ENCODE assay signal across 15 mouse cellular contexts in the genomic region with DNA sequence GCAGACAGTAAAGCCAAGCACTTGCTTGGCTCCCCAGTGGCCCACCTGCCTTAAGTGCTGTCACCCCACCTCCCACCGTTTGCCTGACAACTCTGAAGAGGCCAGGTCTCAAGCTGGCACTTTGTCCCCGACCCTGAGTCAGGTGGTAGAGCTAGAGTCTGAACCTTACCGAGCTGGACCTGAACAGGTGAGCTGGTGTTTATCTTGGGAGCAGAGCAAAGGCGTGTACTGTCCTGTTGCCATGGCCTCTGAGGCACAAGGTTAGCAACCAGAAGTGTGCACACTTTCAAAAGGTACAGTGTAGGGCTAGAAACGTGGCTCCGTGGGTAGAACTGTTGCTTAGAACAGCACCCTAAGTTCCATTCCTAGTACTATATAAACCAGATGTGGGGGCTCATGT. TPM values are rescaled to one million over a fixed set of nuclear protein-coding genes. Genes with fewer than 3 reads are reported as not detected.
DNase-seq lines count a peak whose midpoint lies in the region; ATAC-seq and TF ChIP-seq lines count a peak whose summit lies in the region.
"Had no signal": no experiment of that assay in that cellular context is flagged by ENCODE, and none has a peak within 500 bp of the region (broad histone marks: within the 10 kb centered on the region; RNA-seq: fewer than 3 reads in every experiment).

No protein-coding gene starts in this region.

- H3K27ac ChIP-seq in limb, embryonic 13.5 days = 0 out of 2 replicates have a peak overlapping the region, but pooled peaks have one; percentile 7
- no peak overlapping the region for H3K27ac ChIP-seq in limb, embryonic 10.5 days
- peak overlapping the region; percentile 80 for H3K27ac ChIP-seq in intestine, embryonic 16.5 days (ENCODE audit: low read length)
- H3K27ac ChIP-seq in liver, postnatal 0 days (ENCODE audit: low read depth) = peak overlapping the region; percentile 69
- H3K27ac ChIP-seq in stomach, embryonic 16.5 days (ENCODE audit: low read length) = peak overlapping the region; percentile 60
- H3K27ac ChIP-seq: forebrain, embryonic 12.5 days had no signal

- H3K27me3 ChIP-seq in limb, embryonic 13.5 days = no peaks in the 10 kb centered on the region
- H3K27me3 ChIP-seq in limb, embryonic 10.5 days (ENCODE audit: low read depth, poor library complexity, severe bottlenecking) = no peaks in the 10 kb centered on the region
- H3K27me3 ChIP-seq in intestine, embryonic 16.5 days (replicated peaks; ENCODE audit: control insufficient read depth, insufficient read depth, low read length) = no peaks in the 10 kb centered on the region
- no peaks in the 10 kb centered on the region for H3K27me3 ChIP-seq in liver, postnatal 0 days (ENCODE audit: insufficient read depth, low read length)
- H3K27me3 ChIP-seq in stomach, embryonic 16.5 days (ENCODE audit: control insufficient read depth, insufficient read depth, low read length) = no peaks in the 10 kb centered on the region
- H3K27me3 ChIP-seq: forebrain, embryonic 12.5 days had no signal

- no peak overlapping the region for H3K4me2 ChIP-seq in limb, embryonic 13.5 days (replicated peaks)
- no peak overlapping the region for H3K4me2 ChIP-seq in intestine, embryonic 16.5 days (ENCODE audit: low read depth, low read length)
- H3K4me2 ChIP-seq in liver, postnatal 0 days (ENCODE audit: low read depth, low read length) = no peak overlapping the region
- no peak overlapping the region for H3K4me2 ChIP-seq in stomach, embryonic 16.5 days (ENCODE audit: low read depth, low read length)
- H3K4me2 ChIP-seq: forebrain, embryonic 12.5 days had no signal

- H3K9me3 ChIP-seq in limb, embryonic 13.5 days = no peaks in the 10 kb centered on the region
- H3K9me3 ChIP-seq in limb, embryonic 10.5 days (replicated peaks) = no peaks in the 10 kb centered on the region
- no peaks in the 10 kb centered on the region for H3K9me3 ChIP-seq in intestine, embryonic 16.5 days (ENCODE audit: control insufficient read depth, low read length)
- no peaks in the 10 kb centered on the region for H3K9me3 ChIP-seq in liver, postnatal 0 days (ENCODE audit: low read length)
- H3K9me3 ChIP-seq in stomach, embryonic 16.5 days (replicated peaks; ENCODE audit: control insufficient read depth, low read length) = no peaks in the 10 kb centered on the region
- H3K9me3 ChIP-seq: forebrain, embryonic 12.5 days had no signal

- H3K9ac ChIP-seq in limb, embryonic 13.5 days = no peak overlapping the region
- peak overlapping the region; percentile 11; the same call in 1 of the 2 replicates for H3K9ac ChIP-seq in intestine, embryonic 16.5 days (ENCODE audit: low read depth, low read length)
- no peak overlapping the region for H3K9ac ChIP-seq in liver, postnatal 0 days (replicated peaks)
- H3K9ac ChIP-seq in stomach, embryonic 16.5 days (ENCODE audit: low read length) = no peak overlapping the region
- H3K9ac ChIP-seq: forebrain, embryonic 12.5 days had no signal

- H3K4me3 ChIP-seq in limb, embryonic 13.5 days = no peak overlapping the region
- no peak overlapping the region for H3K4me3 ChIP-seq in limb, embryonic 10.5 days
- no peak overlapping the region for H3K4me3 ChIP-seq in intestine, embryonic 16.5 days (ENCODE audit: low read length)
- H3K4me3 ChIP-seq in liver, postnatal 0 days (ENCODE audit: low read depth, low read length) = no peak overlapping the region
- no peak overlapping the region for H3K4me3 ChIP-seq in stomach, embryonic 16.5 days (replicated peaks; ENCODE audit: low read length)
- H3K4me3 ChIP-seq: forebrain, embryonic 12.5 days had no signal

- WGBS in limb, embryonic 13.5 days = 69% methylated on average over 6 of the region's 6 CpGs
- 80% methylated on average over 6 of the region's 6 CpGs for WGBS in limb, embryonic 10.5 days
- 46% methylated on average over 6 of the region's 6 CpGs for WGBS in intestine, embryonic 16.5 days
- WGBS in liver, postnatal 0 days (ENCODE audit: insufficient replicate concordance) = 63% methylated on average over 6 of the region's 6 CpGs
- 45% methylated on average over 6 of the region's 6 CpGs for WGBS in stomach, embryonic 16.5 days

- peaks cover 43% of the 10 kb centered on the region for H3K4me1 ChIP-seq in limb, embryonic 13.5 days
- peaks cover 42% of the 10 kb centered on the region for H3K4me1 ChIP-seq in limb, embryonic 10.5 days
- H3K4me1 ChIP-seq in intestine, embryonic 16.5 days (ENCODE audit: control insufficient read depth, insufficient read depth, low read length) = peaks cover 58% of the 10 kb centered on the region
- H3K4me1 ChIP-seq in liver, postnatal 0 days (ENCODE audit: insufficient read depth) = peaks cover 56% of the 10 kb centered on the region
- peaks cover 47% of the 10 kb centered on the region for H3K4me1 ChIP-seq in stomach, embryonic 16.5 days (ENCODE audit: control insufficient read depth, insufficient read depth, low read length)

- DNase-seq in limb, embryonic 10.5 days (ENCODE audit: low spot score) = no peak
- DNase-seq in liver, postnatal 0 days = no peak
- no peak for DNase-seq in urinary bladder, postnatal 4 days (ENCODE audit: low spot score in 2 of 2)
- no peak for DNase-seq in spleen, adult 12 weeks (ENCODE audit: low spot score)
- DNase-seq: adrenal gland, postnatal 25 days; cerebellum, postnatal 25 days; heart, adult 11 months; kidney, postnatal 14 days; left cerebral cortex, postnatal 4 days; thymus, postnatal 14 days had no signal

- peaks cover 17% of the 10 kb centered on the region for H3K36me3 ChIP-seq in limb, embryonic 13.5 days
- peaks cover 21% of the 10 kb centered on the region for H3K36me3 ChIP-seq in limb, embryonic 10.5 days
- H3K36me3 ChIP-seq in intestine, embryonic 16.5 days (ENCODE audit: control insufficient read depth, insufficient read depth, low read length) = no peaks in the 10 kb centered on the region
- no peaks in the 10 kb centered on the region for H3K36me3 ChIP-seq in liver, postnatal 0 days (replicated peaks; ENCODE audit: insufficient read depth, low read length)
- no peaks in the 10 kb centered on the region for H3K36me3 ChIP-seq in stomach, embryonic 16.5 days (ENCODE audit: control insufficient read depth, insufficient read depth, low read length)
- H3K36me3 ChIP-seq: forebrain, embryonic 12.5 days had no signal

- no peak for TF ChIP-seq CTCF in liver, postnatal 0 days (IDR thresholded peaks at IDR 0.05; ENCODE audit: low read depth)

- no peak for ATAC-seq in limb, embryonic 13.5 days (ENCODE audit: low FRiP score, low read depth)
- ATAC-seq in intestine, embryonic 16.5 days = peak; percentile 71
- peak; percentile 68 for ATAC-seq in liver, postnatal 0 days
- ATAC-seq in stomach, embryonic 16.5 days (ENCODE audit: insufficient read depth, low FRiP score) = peak; percentile 57
- ATAC-seq: CD4-positive, CD25-positive, alpha-beta regulatory T cell, adult 4 months had no signal

- TF ChIP-seq EP300 in liver, postnatal 0 days (IDR thresholded peaks at IDR 0.05; ENCODE audit: low read depth) = no peak

RNA-seq across cellular contexts. Expression of a gene that starts 15.2 kb away (rescaled TPM):
- polyA plus RNA-seq in limb, embryonic 13.5 days (2015; fragmentation: Nextera tagmentation; extraction: Ambion mirVana) = 70.8 and 77.6 TPM in 2 replicates
- 63.5 and 74.8 TPM in 2 replicates for polyA plus RNA-seq in limb, embryonic 10.5 days (2016; fragmentation: Nextera tagmentation; extraction: Ambion mirVana)
- 43.6 and 46.4 TPM in 2 replicates for polyA plus RNA-seq in intestine, embryonic 16.5 days (2015; fragmentation: Nextera tagmentation; extraction: Ambion mirVana)
- 6.6 and 8.4 TPM in 2 replicates for polyA plus RNA-seq in liver, postnatal 0 days (2015; fragmentation: Nextera tagmentation; extraction: Ambion mirVana)
- polyA plus RNA-seq in stomach, embryonic 16.5 days (2015; fragmentation: Nextera tagmentation; extraction: Ambion mirVana) = 52.7 and 59.6 TPM in 2 replicates

RNA-seq across cellular contexts. Expression of a gene that starts 41.8 kb away (rescaled TPM):
- polyA plus RNA-seq in limb, embryonic 13.5 days (2015; fragmentation: Nextera tagmentation; extraction: Ambion mirVana) = 2.2 and 2.4 TPM in 2 replicates
- 1.2 and 1.5 TPM in 2 replicates for polyA plus RNA-seq in limb, embryonic 10.5 days (2016; fragmentation: Nextera tagmentation; extraction: Ambion mirVana)
- 6.0 and 7.1 TPM in 2 replicates for polyA plus RNA-seq in intestine, embryonic 16.5 days (2015; fragmentation: Nextera tagmentation; extraction: Ambion mirVana)
- 0.94 and 1.1 TPM in 2 replicates for polyA plus RNA-seq in liver, postnatal 0 days (2015; fragmentation: Nextera tagmentation; extraction: Ambion mirVana)
- polyA plus RNA-seq in stomach, embryonic 16.5 days (2015; fragmentation: Nextera tagmentation; extraction: Ambion mirVana) = 5.2 and 6.2 TPM in 2 replicates

RNA-seq across cellular contexts. Expression of a gene that starts 60.0 kb away (rescaled TPM):
- 11.7 and 12.7 TPM in 2 replicates for polyA plus RNA-seq in limb, embryonic 13.5 days (2015; fragmentation: Nextera tagmentation; extraction: Ambion mirVana)
- 17.0 and 18.2 TPM in 2 replicates for polyA plus RNA-seq in limb, embryonic 10.5 days (2016; fragmentation: Nextera tagmentation; extraction: Ambion mirVana)
- 27.1 and 28.3 TPM in 2 replicates for polyA plus RNA-seq in intestine, embryonic 16.5 days (2015; fragmentation: Nextera tagmentation; extraction: Ambion mirVana)
- 18.5 and 18.8 TPM in 2 replicates for polyA plus RNA-seq in liver, postnatal 0 days (2015; fragmentation: Nextera tagmentation; extraction: Ambion mirVana)
- 15.6 and 20.9 TPM in 2 replicates for polyA plus RNA-seq in stomach, embryonic 16.5 days (2015; fragmentation: Nextera tagmentation; extraction: Ambion mirVana)
